Mouse (Mus musculus) fibroblast of lung, adult 2 months (primary cell): ENCODE measurements at regions not wholly inside any gene's neighbourhood (a gene's known extent, or its start where the extent isn't known, plus 50 kb on each side); places are given as distances from the start of the nearest gene placed in this dataset.

ENCODE experiments used
- DNase-seq: peaks from one replicate; pipeline ENCODE4 v3.0.0-alpha.2; 2011; ENCODE audit warnings: low read depth

- DNase-seq, result no peak
Measured at GRCm38 (mm10) chr12:74518032-74518431, 201.8 kb upstream of the Gm11042 start.

GRCm38 (mm10) chr12:74516527-74516926 lies 200.3 kb upstream of the Gm11042 start:
- no peak for DNase-seq

- DNase-seq, result no peak
Measured at GRCm38 (mm10) chr12:74502791-74503190, 186.6 kb upstream of the Gm11042 start.

GRCm38 (mm10) chr12:74477619-74478018 lies 161.4 kb upstream of the Gm11042 start:
- no peak for DNase-seq

GRCm38 (mm10) chr12:74474741-74475140 lies 158.5 kb upstream of the Gm11042 start:
- DNase-seq, result no peak

GRCm38 (mm10) chr12:74458521-74458920 lies 142.3 kb upstream of the Gm11042 start:
- no peak for DNase-seq

- no peak for DNase-seq
Measured at GRCm38 (mm10) chr12:74452375-74453090, 136.3 kb upstream of the Gm11042 start.

GRCm38 (mm10) chr12:74448248-74448647 lies 132.1 kb upstream of the Gm11042 start:
- no peak for DNase-seq

GRCm38 (mm10) chr12:74434874-74435273 lies 118.7 kb upstream of the Gm11042 start:
- DNase-seq, result no peak

GRCm38 (mm10) chr12:74414738-74415137 lies 98.5 kb upstream of the Gm11042 start:
- DNase-seq, result no peak

GRCm38 (mm10) chr12:74410511-74410910 lies 94.3 kb upstream of the Gm11042 start:
- no peak for DNase-seq

GRCm38 (mm10) chr12:74407591-74408095 lies 91.4 kb upstream of the Gm11042 start:
- DNase-seq, result no peak

GRCm38 (mm10) chr12:74389811-74390210 lies 73.6 kb upstream of the Gm11042 start:
- DNase-seq, result no peak
